Mouse (Mus musculus) heart, embryonic 12.5 days (tissue): ENCODE measurements around the gene Tcf7l2. TPM values are rescaled to one million over a fixed set of nuclear protein-coding genes. Genes with fewer than 3 reads are reported as not detected.

ENCODE experiments used
- ATAC-seq: fragments of 200-750 bp; cut with Nextera tagmentation; 2 replicates; pipeline ENCODE4 v1.8.0; 2017; ENCODE audit warnings: moderate TSS enrichment, moderate library complexity; ENCODE audit not compliant: insufficient number of reproducible peaks, low FRiP score
- H3K27ac ChIP-seq: fragments of 300-500 bp; sonication (generic); 2 replicates; pipeline ENCODE4 v1.5.1; 2016; ENCODE audit warnings: mild to moderate bottlenecking, moderate library complexity; ENCODE audit not compliant: poor library complexity, severe bottlenecking
- H3K27me3 ChIP-seq: fragments of 300-500 bp; sonication (generic); replicated peaks from 2 replicates; pipeline ENCODE4 v1.6.1; 2016; ENCODE audit warnings: mild to moderate bottlenecking, moderate library complexity
- H3K36me3 ChIP-seq: fragments of 300-500 bp; sonication (generic); 2 replicates; pipeline ENCODE4 v1.6.1; 2016; ENCODE audit warnings: mild to moderate bottlenecking, moderate library complexity
- H3K4me1 ChIP-seq: fragments of 300-500 bp; sonication (generic); replicated peaks from 2 replicates; pipeline ENCODE4 v1.6.1; 2016; ENCODE audit warnings: mild to moderate bottlenecking
- H3K4me2 ChIP-seq: fragments of 300-500 bp; sonication (generic); 2 replicates; pipeline ENCODE4 v1.6.1; 2016; ENCODE audit warnings: mild to moderate bottlenecking, moderate library complexity
- H3K4me3 ChIP-seq: fragments of 300-500 bp; sonication (generic); 2 replicates; pipeline ENCODE4 v1.5.1; 2016; ENCODE audit warnings: mild to moderate bottlenecking
- H3K9ac ChIP-seq: fragments of 300-500 bp; sonication (generic); 2 replicates; pipeline ENCODE4 v1.6.1; 2016; ENCODE audit warnings: mild to moderate bottlenecking, moderate library complexity
- H3K9me3 ChIP-seq: fragments of 300-500 bp; sonication (generic); replicated peaks from 2 replicates; pipeline ENCODE4 v1.6.1; 2016; ENCODE audit warnings: mild to moderate bottlenecking, moderate library complexity
- WGBS: fragments of 180-500 bp; shearing (Covaris S2); methylation state at CpG from one replicate; pipeline ENCODE4 v1.1.7; 2016; 5-methylcytosine and 5-hydroxymethylcytosine counted together
- polyA plus RNA-seq: library from polyadenylated mRNA; unstranded; fragments of >200 nt; fragmentation: Nextera tagmentation; extraction: Ambion mirVana; gene quantifications from 2 replicates; pipeline ENCODE4 v1.2.1, GENCODE M21; 2016

Gene Tcf7l2
- polyA plus RNA-seq, 1 experiment from 2014 or later: 59.7 TPM

- WGBS: 52% methylated on average over 5 of the region's 5 CpGs
- peaks cover 84% of the 10 kb centered on the region for H3K4me1 ChIP-seq
- H3K36me3 ChIP-seq: 0 out of 2 replicates have a peak, but pooled peaks cover 2% of the 10 kb centered on the region
- H3K4me2 ChIP-seq: no peak overlapping the region
- no peak for ATAC-seq
- H3K4me3 ChIP-seq: no peak overlapping the region
- no peaks in the 10 kb centered on the region for H3K9me3 ChIP-seq
- H3K9ac ChIP-seq: no peak overlapping the region
- H3K27ac ChIP-seq: no peak overlapping the region
- no peaks in the 10 kb centered on the region for H3K27me3 ChIP-seq
Observed at GRCm38 (mm10) chr19:55792571-55792970, 51.0 kb downstream of the Tcf7l2 start.

- Histone ChIP-seq H3K27me3 (no peaks in the 10 kb centered on the region), H3K4me2 (no peak overlapping the region), H3K9me3 (no peaks in the 10 kb centered on the region), H3K9ac (no peak overlapping the region), H3K36me3 (0 out of 2 replicates have a peak, but pooled peaks cover 2% of the 10 kb centered on the region), H3K4me1 (peaks cover 85% of the 10 kb centered on the region), H3K27ac (no peak overlapping the region), H3K4me3 (no peak overlapping the region)
- WGBS: 72% methylated on average over 4 of the region's 4 CpGs
- no peak for ATAC-seq
Observed at GRCm38 (mm10) chr19:55793029-55793428, 51.4 kb downstream of the Tcf7l2 start.

GRCm38 (mm10) chr19:55794194-55794945, 52.8 kb downstream of the Tcf7l2 start:
- Histone ChIP-seq H3K4me2 (no peak overlapping the region), H3K36me3 (0 out of 2 replicates have a peak, but pooled peaks cover 2% of the 10 kb centered on the region), H3K9ac (no peak overlapping the region), H3K4me1 (peaks cover 78% of the 10 kb centered on the region), H3K27ac (no peak overlapping the region), H3K27me3 (no peaks in the 10 kb centered on the region), H3K4me3 (no peak overlapping the region), H3K9me3 (no peaks in the 10 kb centered on the region)
- ATAC-seq: no peak
- WGBS: 79% methylated on average over 8 of the region's 8 CpGs

GRCm38 (mm10) chr19:55794946-55795340, 53.3 kb downstream of the Tcf7l2 start:
- H3K27ac ChIP-seq: 0 out of 2 replicates have a peak overlapping the region, but pooled peaks have one; percentile 4
- H3K4me1 ChIP-seq: peaks cover 73% of the 10 kb centered on the region
- H3K36me3 ChIP-seq: 0 out of 2 replicates have a peak, but pooled peaks cover 2% of the 10 kb centered on the region
- H3K4me3 ChIP-seq: no peak overlapping the region
- no peak overlapping the region for H3K4me2 ChIP-seq
- H3K9ac ChIP-seq: no peak overlapping the region
- ATAC-seq: no peak
- 95% methylated on average over 5 of the region's 5 CpGs for WGBS
- H3K27me3 ChIP-seq: no peaks in the 10 kb centered on the region
- no peaks in the 10 kb centered on the region for H3K9me3 ChIP-seq

GRCm38 (mm10) chr19:55795349-55795748, 53.7 kb downstream of the Tcf7l2 start:
- no peak for ATAC-seq
- 54% methylated on average over 7 of the region's 7 CpGs for WGBS
- no peak overlapping the region for H3K4me2 ChIP-seq

GRCm38 (mm10) chr19:55797834-55798233, 56.2 kb downstream of the Tcf7l2 start:
- H3K9ac ChIP-seq: no peak overlapping the region
- no peak overlapping the region for H3K4me3 ChIP-seq
- H3K27ac ChIP-seq: no peak overlapping the region
- 0 out of 2 replicates have a peak, but pooled peaks cover 2% of the 10 kb centered on the region for H3K36me3 ChIP-seq
- ATAC-seq: no peak
- H3K9me3 ChIP-seq: no peaks in the 10 kb centered on the region
- 80% methylated on average over 3 of the region's 3 CpGs for WGBS
- no peak overlapping the region for H3K4me2 ChIP-seq
- H3K27me3 ChIP-seq: no peaks in the 10 kb centered on the region
- H3K4me1 ChIP-seq: peaks cover 57% of the 10 kb centered on the region

More at GRCm38 (mm10) chr19:55795349-55795748, 53.7 kb downstream of the Tcf7l2 start:
- Histone ChIP-seq H3K9ac (no peak overlapping the region), H3K36me3 (0 out of 2 replicates have a peak, but pooled peaks cover 2% of the 10 kb centered on the region), H3K4me1 (peaks cover 69% of the 10 kb centered on the region), H3K27me3 (no peaks in the 10 kb centered on the region), H3K9me3 (no peaks in the 10 kb centered on the region), H3K27ac (0 out of 2 replicates have a peak overlapping the region, but pooled peaks have one; percentile 4), H3K4me3 (no peak overlapping the region)

- Histone ChIP-seq H3K4me1 (peaks cover 52% of the 10 kb centered on the region), H3K36me3 (no peaks in the 10 kb centered on the region), H3K27ac (no peak overlapping the region), H3K4me3 (no peak overlapping the region), H3K27me3 (no peaks in the 10 kb centered on the region), H3K9ac (no peak overlapping the region), H3K4me2 (no peak overlapping the region), H3K9me3 (no peaks in the 10 kb centered on the region)
- no peak for ATAC-seq
Observed at GRCm38 (mm10) chr19:55799411-55799810, 57.8 kb downstream of the Tcf7l2 start.

- H3K27ac ChIP-seq: no peak overlapping the region
- WGBS: 90% methylated on average over 4 of the region's 4 CpGs
- H3K9me3 ChIP-seq: no peaks in the 10 kb centered on the region
- H3K27me3 ChIP-seq: no peaks in the 10 kb centered on the region
- H3K4me1 ChIP-seq: peaks cover 46% of the 10 kb centered on the region
- H3K9ac ChIP-seq: no peak overlapping the region
- H3K4me3 ChIP-seq: no peak overlapping the region
- no peak for ATAC-seq
- H3K4me2 ChIP-seq: no peak overlapping the region
- 0 out of 2 replicates have a peak, but pooled peaks cover 2% of the 10 kb centered on the region for H3K36me3 ChIP-seq
Observed at GRCm38 (mm10) chr19:55800059-55800458, 58.4 kb downstream of the Tcf7l2 start.

- no peak overlapping the region for H3K4me2 ChIP-seq
- no peaks in the 10 kb centered on the region for H3K27me3 ChIP-seq
- ATAC-seq: no peak
- H3K4me1 ChIP-seq: peaks cover 39% of the 10 kb centered on the region
- H3K4me3 ChIP-seq: no peak overlapping the region
- no peak overlapping the region for H3K27ac ChIP-seq
- H3K9ac ChIP-seq: no peak overlapping the region
- H3K9me3 ChIP-seq: no peaks in the 10 kb centered on the region
- 78% methylated on average over 1 of the region's 1 CpGs for WGBS
- H3K36me3 ChIP-seq: 0 out of 2 replicates have a peak, but pooled peaks cover 3% of the 10 kb centered on the region
Observed at GRCm38 (mm10) chr19:55803121-55803520, 61.5 kb downstream of the Tcf7l2 start.

GRCm38 (mm10) chr19:55803797-55804196, 62.2 kb downstream of the Tcf7l2 start:
- Histone ChIP-seq H3K4me3 (no peak overlapping the region), H3K36me3 (0 out of 2 replicates have a peak, but pooled peaks cover 3% of the 10 kb centered on the region), H3K9ac (no peak overlapping the region), H3K27me3 (no peaks in the 10 kb centered on the region), H3K4me2 (no peak overlapping the region), H3K4me1 (peaks cover 33% of the 10 kb centered on the region), H3K9me3 (no peaks in the 10 kb centered on the region), H3K27ac (no peak overlapping the region)
- WGBS: 85% methylated on average over 12 of the region's 12 CpGs
- ATAC-seq: no peak

GRCm38 (mm10) chr19:55804795-55805194, 63.2 kb downstream of the Tcf7l2 start:
- Histone ChIP-seq H3K27ac (no peak overlapping the region), H3K36me3 (0 out of 2 replicates have a peak, but pooled peaks cover 3% of the 10 kb centered on the region), H3K9ac (no peak overlapping the region), H3K27me3 (no peaks in the 10 kb centered on the region), H3K4me3 (no peak overlapping the region), H3K4me2 (no peak overlapping the region), H3K4me1 (peaks cover 33% of the 10 kb centered on the region), H3K9me3 (no peaks in the 10 kb centered on the region)
- 81% methylated on average over 7 of the region's 7 CpGs for WGBS
- ATAC-seq: no peak
